Mouse (Mus musculus): ENCODE measurements around the gene Slc27a4. TPM values are rescaled to one million over a fixed set of nuclear protein-coding genes. Genes with fewer than 3 reads are reported as not detected.

Gene Slc27a4
- polyA plus RNA-seq, 1 experiment from 2014 or later: 27.8 TPM

DNA sequence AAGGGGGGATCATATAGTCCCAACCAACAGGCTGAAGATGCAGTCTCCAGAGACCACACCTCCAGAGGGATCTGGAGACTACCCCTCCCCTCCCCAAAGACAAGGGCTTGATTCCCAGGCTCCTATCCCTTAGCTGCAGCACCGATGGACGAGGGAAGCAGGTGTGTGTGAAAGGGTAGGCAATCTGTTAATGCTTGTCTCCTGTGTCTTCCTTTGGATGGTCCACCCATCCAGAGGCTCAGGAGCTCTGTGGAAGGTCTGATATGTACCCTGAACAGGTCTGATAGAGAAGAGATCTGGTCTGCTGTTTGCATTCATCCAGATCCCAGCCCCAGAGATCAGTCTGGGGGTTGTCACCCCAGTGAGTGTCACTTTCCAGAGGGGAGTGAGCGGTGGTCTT is 44.5 kb downstream of the Slc27a4 start:
- Histone ChIP-seq H3K36me3 (peaks cover 10% of the 10 kb centered on the region; the same call in 1 of the 2 replicates), H3K27me3 (peaks cover 15% of the 10 kb centered on the region; the same call in 1 of the 2 replicates), H3K4me3 (peak overlapping the region; percentile 69), H3K4me2 (replicated peaks) (peak overlapping the region; percentile 69), H3K9ac (replicated peaks) (peak overlapping the region; percentile 98), H3K4me1 (peaks cover 52% of the 10 kb centered on the region), H3K9me3 (no peaks in the 10 kb centered on the region), H3K27ac (replicated peaks) (peak overlapping the region; percentile 97)
- 17% methylated on average over 3 of the region's 3 CpGs for WGBS
- no peak; the same call in 1 of the 2 replicates for ATAC-seq (ENCODE audit: low FRiP score, low read depth)

GRCm38 (mm10) chr2:29849041-29849440 is 46.6 kb downstream of the Slc27a4 start:
- WGBS: 45% methylated on average over 8 of the region's 8 CpGs
- Histone ChIP-seq H3K9ac (replicated peaks) (peak overlapping the region; percentile 8; the same call in 1 of the 2 replicates), H3K4me3 (no peak overlapping the region), H3K36me3 (no peaks in the 10 kb centered on the region), H3K27me3 (0 out of 2 replicates have a peak, but pooled peaks cover 10% of the 10 kb centered on the region), H3K27ac (replicated peaks) (no peak overlapping the region), H3K4me1 (peaks cover 54% of the 10 kb centered on the region), H3K4me2 (replicated peaks) (no peak overlapping the region), H3K9me3 (no peaks in the 10 kb centered on the region)
- no peak for ATAC-seq (ENCODE audit: low FRiP score, low read depth)

- Histone ChIP-seq H3K27me3 (0 out of 2 replicates have a peak, but pooled peaks cover 3% of the 10 kb centered on the region), H3K4me3 (no peak overlapping the region), H3K27ac (replicated peaks) (peak overlapping the region; percentile 20), H3K4me1 (peaks cover 47% of the 10 kb centered on the region), H3K4me2 (replicated peaks) (no peak overlapping the region), H3K9ac (replicated peaks) (peak overlapping the region; percentile 28; the same call in 1 of the 2 replicates), H3K36me3 (no peaks in the 10 kb centered on the region), H3K9me3 (no peaks in the 10 kb centered on the region)
- no peak for ATAC-seq (ENCODE audit: low FRiP score, low read depth)
- 54% methylated on average over 5 of the region's 5 CpGs for WGBS
Measured at GRCm38 (mm10) chr2:29849841-29850480, 47.5 kb downstream of the Slc27a4 start.

DNA sequence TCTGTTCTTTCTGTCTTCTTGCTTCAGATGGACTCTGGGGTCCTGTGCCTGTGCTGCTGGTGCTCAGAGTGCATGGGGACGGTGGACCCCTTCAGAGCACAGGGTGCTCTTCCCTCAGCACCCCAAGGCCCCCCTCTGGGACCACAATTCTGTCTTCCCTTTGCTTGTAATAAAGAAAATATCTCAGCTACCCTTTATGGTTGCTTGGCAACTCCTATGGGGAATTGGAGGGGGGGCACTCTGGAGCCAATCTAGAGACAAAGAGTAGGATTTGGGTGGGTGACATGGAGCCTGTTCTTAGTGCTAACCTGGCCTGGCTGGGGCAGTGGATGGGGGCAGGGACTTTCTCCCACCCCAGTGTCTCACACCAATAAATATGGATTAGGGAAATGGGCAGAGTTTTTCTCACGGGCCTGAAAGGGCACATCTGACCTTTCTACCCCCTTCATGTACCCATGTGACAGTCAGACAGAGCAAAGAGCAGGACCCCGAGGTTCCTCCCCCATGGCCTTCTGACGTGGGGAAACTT is 50.6 kb downstream of the Slc27a4 start:
- Histone ChIP-seq H3K9ac (replicated peaks) (no peak overlapping the region), H3K9me3 (no peaks in the 10 kb centered on the region), H3K36me3 (no peaks in the 10 kb centered on the region), H3K27me3 (no peaks in the 10 kb centered on the region), H3K27ac (replicated peaks) (peak overlapping the region; percentile 82), H3K4me1 (peaks cover 50% of the 10 kb centered on the region), H3K4me3 (no peak overlapping the region), H3K4me2 (replicated peaks) (0 out of 2 replicates have a peak overlapping the region, but pooled peaks have one; percentile 11)
- 8% methylated on average over 4 of the region's 4 CpGs for WGBS
- peak; percentile 20 for ATAC-seq (ENCODE audit: low FRiP score, low read depth)

DNA sequence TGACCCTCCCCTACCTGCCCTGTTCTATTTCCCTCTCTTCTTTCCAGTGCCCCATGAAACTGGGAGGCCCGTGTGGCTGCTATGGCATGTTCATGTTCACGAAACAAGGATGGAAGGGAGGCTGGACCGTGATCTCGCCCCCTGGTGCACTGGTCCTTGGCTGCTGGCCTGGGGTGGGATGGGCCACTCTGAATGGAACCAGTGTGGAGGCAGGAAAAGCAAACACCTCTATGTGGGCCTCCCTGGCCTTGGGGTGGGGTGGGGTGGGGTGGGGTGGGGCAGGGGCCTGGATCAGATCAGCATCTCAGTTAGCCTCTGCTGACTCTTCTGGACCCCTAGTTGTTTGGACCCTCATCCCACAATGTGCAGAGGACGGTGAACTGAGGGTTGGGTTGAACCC is 51.3 kb downstream of the Slc27a4 start:
- no peaks in the 10 kb centered on the region for H3K27me3 ChIP-seq
- WGBS: 57% methylated on average over 5 of the region's 5 CpGs
- H3K36me3 ChIP-seq: no peaks in the 10 kb centered on the region
- no peak overlapping the region for H3K4me2 ChIP-seq (replicated peaks)
- peak overlapping the region; percentile 82 for H3K27ac ChIP-seq (replicated peaks)
- H3K4me1 ChIP-seq: peaks cover 45% of the 10 kb centered on the region
- H3K9me3 ChIP-seq: no peaks in the 10 kb centered on the region
- H3K9ac ChIP-seq (replicated peaks): no peak overlapping the region
- no peak overlapping the region for H3K4me3 ChIP-seq
- ATAC-seq (ENCODE audit: low FRiP score, low read depth): no peak

DNA sequence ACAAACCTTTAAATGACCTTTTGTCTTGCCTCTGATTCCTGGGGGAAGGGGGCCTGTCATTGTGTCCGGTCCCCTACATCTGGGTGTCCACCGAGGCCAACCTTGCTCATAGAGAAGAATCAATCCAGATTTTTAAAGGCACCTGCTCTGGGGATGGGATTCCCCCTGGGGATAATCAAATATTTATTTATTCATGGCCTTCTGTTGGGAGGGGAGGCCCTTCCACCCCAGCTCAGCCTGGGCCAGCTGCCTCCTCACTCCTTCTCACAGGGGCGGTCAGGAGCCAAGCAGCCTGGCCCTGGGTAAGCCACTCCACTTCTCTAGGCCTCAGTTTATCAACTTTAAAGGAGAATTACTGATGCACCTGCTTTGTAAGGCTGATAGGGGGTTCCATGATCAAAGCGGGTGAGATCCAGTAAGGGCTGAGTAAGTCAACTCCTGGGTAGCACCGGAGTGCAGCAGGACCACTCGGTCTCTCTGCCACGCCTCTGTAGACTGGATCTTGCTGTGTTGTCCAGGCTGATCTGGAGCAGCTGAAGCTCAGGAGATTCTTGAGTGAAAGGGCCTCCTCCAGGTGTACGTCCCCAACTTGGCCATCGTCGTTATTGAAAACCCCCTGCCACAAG is 53.3 kb downstream of the Slc27a4 start:
- peak overlapping the region; percentile 26 for H3K4me2 ChIP-seq (replicated peaks)
- peak overlapping the region; percentile 90 for H3K27ac ChIP-seq (replicated peaks)
- H3K36me3 ChIP-seq: no peaks in the 10 kb centered on the region
- H3K27me3 ChIP-seq: no peaks in the 10 kb centered on the region
- H3K9ac ChIP-seq (replicated peaks): peak overlapping the region; percentile 49
- H3K9me3 ChIP-seq: no peaks in the 10 kb centered on the region
- peak; percentile 38; the same call in 1 of the 2 replicates for ATAC-seq (ENCODE audit: low FRiP score, low read depth)
- peaks cover 39% of the 10 kb centered on the region for H3K4me1 ChIP-seq
- WGBS: 34% methylated on average over 10 of the region's 10 CpGs
- H3K4me3 ChIP-seq: no peak overlapping the region

DNA sequence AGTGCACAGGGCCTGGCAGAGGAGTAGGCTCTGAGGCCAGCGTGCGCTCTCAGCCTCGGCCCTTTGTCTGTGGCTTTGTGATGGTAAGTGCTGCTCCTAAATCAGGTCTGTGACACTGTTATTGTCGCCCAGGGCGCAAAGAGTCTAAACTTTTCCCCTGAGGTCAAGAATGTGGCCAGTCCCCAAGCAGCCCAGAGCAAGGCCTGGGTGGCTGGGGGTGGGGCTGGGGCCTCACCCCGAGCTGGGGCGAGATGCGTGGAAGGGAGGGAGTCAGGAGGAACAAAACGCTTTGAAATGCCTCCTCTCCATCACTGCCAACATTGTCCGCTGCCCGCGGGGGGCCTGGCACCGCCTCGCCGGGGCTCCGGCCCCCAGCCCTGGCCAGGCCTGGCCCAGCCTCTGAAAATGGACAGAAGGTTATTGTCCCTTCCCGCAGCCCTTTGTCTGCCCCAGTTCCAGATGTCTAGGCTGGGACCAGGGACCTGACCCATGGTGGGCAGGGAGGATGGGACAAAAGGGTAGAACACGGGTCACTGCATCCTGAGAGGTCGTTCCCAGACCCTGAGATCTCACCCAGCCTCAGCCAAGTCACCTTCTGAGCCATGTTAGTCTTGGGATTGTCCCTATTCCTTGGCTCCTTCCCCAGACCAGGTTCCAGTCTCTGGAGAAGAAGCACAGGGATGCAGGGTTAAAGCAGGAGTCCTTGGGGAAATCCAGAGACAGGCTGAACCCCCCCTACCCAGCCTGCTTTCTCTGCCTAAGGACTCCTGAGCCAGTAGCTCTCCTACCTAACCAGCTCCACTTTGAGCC is 54.2 kb downstream of the Slc27a4 start:
- no peaks in the 10 kb centered on the region for H3K36me3 ChIP-seq
- H3K4me3 ChIP-seq: no peak overlapping the region
- peak overlapping the region; percentile 90 for H3K27ac ChIP-seq (replicated peaks)
- H3K4me1 ChIP-seq: peaks cover 39% of the 10 kb centered on the region
- H3K27me3 ChIP-seq: no peaks in the 10 kb centered on the region
- H3K9me3 ChIP-seq: no peaks in the 10 kb centered on the region
- ATAC-seq (ENCODE audit: low FRiP score, low read depth): 0 out of 2 replicates have a peak, but pooled peaks have one; percentile 14
- WGBS: 7% methylated on average over 19 of the region's 19 CpGs
- peak overlapping the region; percentile 49 for H3K9ac ChIP-seq (replicated peaks)
- peak overlapping the region; percentile 26; the same call in 1 of the 2 replicates for H3K4me2 ChIP-seq (replicated peaks)

GRCm38 (mm10) chr2:29857341-29857740 is 54.9 kb downstream of the Slc27a4 start:
- Histone ChIP-seq H3K27ac (replicated peaks) (peak overlapping the region; percentile 90), H3K4me3 (no peak overlapping the region), H3K36me3 (no peaks in the 10 kb centered on the region), H3K4me2 (replicated peaks) (no peak overlapping the region; the same call in 1 of the 2 replicates), H3K27me3 (no peaks in the 10 kb centered on the region), H3K9me3 (no peaks in the 10 kb centered on the region), H3K4me1 (peaks cover 39% of the 10 kb centered on the region), H3K9ac (replicated peaks) (no peak overlapping the region)
- no peak for ATAC-seq (ENCODE audit: low FRiP score, low read depth)
- 47% methylated on average over 2 of the region's 2 CpGs for WGBS

DNA sequence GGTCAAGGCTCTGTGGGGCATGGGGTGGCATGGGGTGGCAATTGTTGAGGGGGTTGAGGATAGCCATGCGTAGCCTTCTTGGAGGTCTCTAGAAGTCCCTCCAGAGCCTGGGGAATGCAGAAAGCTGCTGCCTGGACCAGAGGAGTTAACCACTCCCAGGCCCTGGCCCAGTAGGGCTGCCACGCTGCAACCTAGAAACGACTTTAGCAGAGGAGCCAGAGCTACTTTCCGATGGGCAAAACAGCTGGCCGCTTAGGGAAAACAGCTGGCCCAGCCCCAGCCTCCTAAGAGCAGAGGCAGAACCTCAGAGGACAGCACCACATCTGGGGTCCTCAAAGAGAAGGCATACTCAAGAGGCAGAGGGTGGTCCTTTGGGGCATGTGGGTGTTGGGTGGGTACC is 55.5 kb downstream of the Slc27a4 start:
- peaks cover 35% of the 10 kb centered on the region for H3K4me1 ChIP-seq
- ATAC-seq (ENCODE audit: low FRiP score, low read depth): no peak
- H3K9me3 ChIP-seq: no peaks in the 10 kb centered on the region
- no peak overlapping the region for H3K27ac ChIP-seq (replicated peaks)
- no peak overlapping the region for H3K4me2 ChIP-seq (replicated peaks)
- H3K27me3 ChIP-seq: no peaks in the 10 kb centered on the region
- H3K36me3 ChIP-seq: no peaks in the 10 kb centered on the region
- H3K9ac ChIP-seq (replicated peaks): no peak overlapping the region
- 76% methylated on average over 5 of the region's 5 CpGs for WGBS
- no peak overlapping the region for H3K4me3 ChIP-seq

DNA sequence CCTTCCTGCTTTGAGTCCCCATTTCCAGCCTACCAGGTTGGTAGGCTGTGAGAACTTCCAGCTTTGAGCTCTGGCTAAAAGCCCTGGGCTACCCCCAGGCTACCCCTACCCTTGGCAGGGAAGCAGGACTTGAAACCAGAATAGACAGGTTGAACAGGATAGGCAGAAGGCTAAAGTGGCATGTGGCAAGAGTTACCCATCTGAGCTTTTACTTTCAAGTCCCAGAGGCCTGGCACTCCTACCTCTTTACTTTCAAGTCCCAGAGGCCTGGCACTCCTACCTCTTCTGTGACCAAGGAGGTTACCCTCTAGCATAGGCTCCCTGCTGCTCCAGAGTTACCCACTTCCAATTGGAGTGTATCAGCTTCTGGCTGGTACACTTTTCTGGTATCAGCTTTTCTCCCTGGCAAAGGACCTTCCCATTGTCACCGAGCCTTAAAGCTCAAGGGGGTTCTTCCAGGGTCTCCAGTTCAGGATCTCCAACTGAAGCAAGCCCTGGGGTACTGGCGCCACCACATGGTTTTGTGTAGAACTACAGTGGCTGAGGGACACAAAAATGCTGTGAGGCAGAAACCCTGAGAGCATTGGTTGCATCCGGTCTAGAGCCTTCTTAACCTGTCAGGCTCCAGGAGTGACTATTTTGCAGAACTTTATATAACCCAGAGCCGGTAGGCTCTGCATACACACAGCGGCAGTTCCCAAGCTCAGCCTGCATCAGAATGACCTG is 56.5 kb downstream of the Slc27a4 start:
- H3K4me2 ChIP-seq (replicated peaks): no peak overlapping the region
- no peak overlapping the region for H3K4me3 ChIP-seq
- no peak overlapping the region for H3K27ac ChIP-seq (replicated peaks)
- no peaks in the 10 kb centered on the region for H3K27me3 ChIP-seq
- no peak overlapping the region for H3K9ac ChIP-seq (replicated peaks)
- 0 out of 2 replicates have a peak, but pooled peaks have one; percentile 44 for ATAC-seq (ENCODE audit: low FRiP score, low read depth)
- H3K4me1 ChIP-seq: peaks cover 25% of the 10 kb centered on the region
- WGBS: 8% methylated on average over 5 of the region's 5 CpGs
- no peaks in the 10 kb centered on the region for H3K9me3 ChIP-seq
- no peaks in the 10 kb centered on the region for H3K36me3 ChIP-seq

DNA sequence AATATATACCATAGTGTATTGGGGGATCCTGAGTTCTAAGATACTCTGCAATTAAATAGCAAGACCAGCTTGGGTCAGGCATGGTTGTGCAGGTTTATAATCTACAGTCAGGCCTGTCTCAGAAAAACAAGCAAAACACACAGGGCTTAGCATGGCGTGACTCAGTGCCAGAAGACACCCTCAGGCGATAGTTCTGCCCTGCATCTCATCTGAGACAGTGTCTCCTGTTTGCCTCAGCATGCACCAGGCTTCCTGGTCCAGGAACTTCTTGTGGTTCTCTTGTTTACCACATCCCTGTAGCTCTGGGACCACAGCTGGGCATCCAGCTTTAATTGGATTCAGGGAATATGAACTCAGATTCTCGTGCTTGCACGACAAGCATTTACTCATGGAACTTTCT is 62.7 kb downstream of the Slc27a4 start:
- Histone ChIP-seq H3K27me3 (no peaks in the 10 kb centered on the region), H3K36me3 (no peaks in the 10 kb centered on the region), H3K27ac (replicated peaks) (no peak overlapping the region), H3K9ac (replicated peaks) (no peak overlapping the region), H3K4me1 (peaks cover 12% of the 10 kb centered on the region), H3K4me3 (no peak overlapping the region), H3K4me2 (replicated peaks) (no peak overlapping the region), H3K9me3 (no peaks in the 10 kb centered on the region)
- ATAC-seq (ENCODE audit: low FRiP score, low read depth): no peak
- WGBS: 81% methylated on average over 4 of the region's 4 CpGs

Measured in midbrain, embryonic 12.5 days (tissue).